14 mouse cellular contexts compared by ENCODE assay signal in the genomic region with DNA sequence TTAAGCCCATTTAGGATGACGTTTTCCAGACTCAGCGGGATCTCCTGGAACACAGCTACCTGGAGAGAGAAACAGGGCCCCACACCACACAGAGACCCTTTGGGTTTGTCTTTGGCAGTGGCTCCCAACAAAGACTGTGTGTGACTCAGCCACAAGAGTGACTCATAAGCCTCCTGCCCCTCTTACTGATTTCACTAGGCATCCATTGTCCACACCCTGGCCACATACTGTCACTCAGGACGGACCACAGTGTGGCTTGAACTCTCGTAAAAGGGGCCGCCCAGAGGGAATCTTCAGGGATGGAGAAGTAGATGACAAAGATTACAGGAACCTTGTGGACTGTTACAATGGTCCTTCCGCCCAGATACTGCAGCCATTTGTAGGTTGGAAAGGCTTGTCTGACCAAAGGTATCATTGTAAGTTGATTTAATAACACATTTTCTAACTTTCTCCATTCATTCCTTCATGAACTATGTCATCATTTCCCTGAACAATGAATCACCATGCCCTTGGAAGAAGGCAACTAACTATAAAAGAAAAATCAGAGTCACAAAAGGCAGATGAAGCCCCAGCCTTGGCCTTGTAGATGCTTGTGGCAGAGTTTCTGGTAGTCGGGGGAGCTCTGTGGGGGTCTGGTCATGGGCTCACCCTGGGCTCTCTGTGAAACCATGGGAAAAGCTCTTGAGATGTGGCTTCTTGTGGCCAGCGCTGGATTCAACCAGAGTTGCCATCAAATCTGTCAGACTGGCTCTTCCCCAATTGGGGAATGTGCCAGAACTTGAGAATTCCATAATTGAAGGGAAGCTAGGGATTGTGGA.
A peak's percentile ranks its signal among the peaks of the same experiment; 100 is the strongest.
DNase-seq lines count a peak whose midpoint lies in the region; ATAC-seq and TF ChIP-seq lines count a peak whose summit lies in the region.
"Had no signal": no experiment of that assay in that cellular context is flagged by ENCODE, and none has a peak within 500 bp of the region (broad histone marks: within the 10 kb centered on the region; RNA-seq: fewer than 3 reads in every experiment).

No protein-coding gene starts in this region.

- intact Hi-C loops in gastrocnemius, adult 2 months (cut with DNase I): loop anchor here (10.0 kb wide), 1 partner anchor 242 kb away; no protein-coding TSS in a partner anchor
- intact Hi-C loops in left cerebral cortex, postnatal 4 days (cut with DNase I): no loop called here
- intact Hi-C loops in left cerebral cortex, postnatal 25 days (cut with DNase I): no loop called here

- H3K4me3 ChIP-seq in gastrocnemius, adult 2 months: no peak overlapping the region
- H3K4me3 ChIP-seq: layer of hippocampus, adult 2 months; limb, embryonic 12.5 days had no signal

- peak overlapping the region; percentile 54 for H3K27ac ChIP-seq in gastrocnemius, adult 2 months
- H3K27ac ChIP-seq: layer of hippocampus, adult 2 months; limb, embryonic 12.5 days had no signal

- peak; percentile 44 for DNase-seq in gastrocnemius, adult 2 months
- DNase-seq in gastrocnemius, adult 8-10 months (ENCODE audit: low spot score in 2 of 2): no peak
- DNase-seq in left cerebral cortex, postnatal 4 days: peak; percentile 42
- DNase-seq in left cerebral cortex, postnatal 25 days (ENCODE audit: low spot score in 2 of 2): no peak
- peak; percentile 85 for DNase-seq in NIH3T3 (ENCODE audit: low read depth)
- peak; percentile 63 for DNase-seq in fibroblast of lung, adult 2 months (ENCODE audit: low read depth)
- DNase-seq in ovary, postnatal 10 days (ENCODE audit: low spot score): no peak
- DNase-seq: lung, embryonic 14.5 days; thymus, postnatal 36 days had no signal

- no peak for ATAC-seq in megakaryocyte, adult 5-6 weeks (ENCODE audit: poor library complexity, severe bottlenecking)
- ATAC-seq: forebrain, embryonic 16.5 days; midbrain, embryonic 16.5 days had no signal

- TF ChIP-seq CTCF in gastrocnemius, adult 2 months (IDR thresholded peaks at IDR 0.05): no peak

Comparison
In these comparisons a context has a peak if more than half of its experiments do, and no peak if none do; other contexts are left out.
1. DNase-seq: peak in gastrocnemius, adult 2 months (single experiment), left cerebral cortex, postnatal 4 days (single experiment), NIH3T3 (single experiment) and fibroblast of lung, adult 2 months (single experiment); none in gastrocnemius, adult 8-10 months (0 of 2), left cerebral cortex, postnatal 25 days (0 of 2) and ovary, postnatal 10 days (single experiment).